Mouse (Mus musculus) olfactory bulb, adult 2 months (tissue): ENCODE results near the gene Arhgap35. TPM values are rescaled to one million over a fixed set of nuclear protein-coding genes. Genes with fewer than 3 reads are reported as not detected.
A peak's percentile ranks its signal among the peaks of the same experiment; 100 is the strongest.
"Not testable (repeated sequence)": the region's sequence is repeated elsewhere in the genome, so short reads cannot be mapped to it uniquely, and the experiment has no call there.

Experiments used
- H3K27ac ChIP-seq: fragments of 200-500 bp; 2 replicates; pipeline ENCODE4 v1.5.1; 2012; ENCODE audit warnings: low read depth, low read length; ENCODE audit not compliant: insufficient read depth
- H3K4me1 ChIP-seq: fragments of 200-500 bp; 2 replicates; pipeline ENCODE4 v1.6.1; 2012; ENCODE audit warnings: low read length; ENCODE audit not compliant: control insufficient read depth, insufficient read depth
- H3K4me3 ChIP-seq: fragments of 200-500 bp; 2 replicates; pipeline ENCODE4 v1.5.1; 2012; ENCODE audit warnings: mild to moderate bottlenecking, low read depth, low read length, moderate library complexity; ENCODE audit not compliant: insufficient read depth
- CTCF ChIP-seq: fragments of 200-500 bp; IDR thresholded peaks from 2 replicates; pipeline ENCODE4 v1.5.1; 2012; ENCODE audit warnings: low read depth, mild to moderate bottlenecking, low read length, moderate library complexity; ENCODE audit not compliant: insufficient read depth
- POLR2A ChIP-seq: fragments of 200-500 bp; IDR thresholded peaks from 2 replicates; pipeline ENCODE4 v1.6.1; 2012; ENCODE audit warnings: mild to moderate bottlenecking, low read depth, low read length, moderate library complexity; ENCODE audit not compliant: insufficient read depth
- WGBS: fragments of 180-500 bp; shearing (Covaris S2); methylation state at CpG from one replicate; pipeline ENCODE4 v1.1.7; 2018; 5-methylcytosine and 5-hydroxymethylcytosine counted together
- polyA plus RNA-seq: library from polyadenylated mRNA; stranded (reverse); fragments of >200 nt; gene quantifications from 2 replicates; pipeline ENCODE4 v1.2.4, GENCODE M21; 2012; ENCODE audit warnings: low replicate concordance; ENCODE audit not compliant: missing spikeins, insufficient read depth, insufficient read length

The Arhgap35 gene
- polyA plus RNA-seq: not detected in 2 replicates

- WGBS: under 1% methylated on average over 71 of the region's 78 CpGs
- TF ChIP-seq CTCF (no peak), POLR2A (peak; percentile 84)
- H3K27ac ChIP-seq: peak within 1 kb of the TSS; percentile 92
- peaks cover 24% of the 10 kb centered on the region for H3K4me1 ChIP-seq
- H3K4me3 ChIP-seq: peak within 1 kb of the TSS; percentile 60
These were observed at the start of gene Arhgap35 for GRCm38 (mm10) chr7:16614888-16615715. TSS of gene Arhgap35 (minus strand) at chr7:16614993.

DNA sequence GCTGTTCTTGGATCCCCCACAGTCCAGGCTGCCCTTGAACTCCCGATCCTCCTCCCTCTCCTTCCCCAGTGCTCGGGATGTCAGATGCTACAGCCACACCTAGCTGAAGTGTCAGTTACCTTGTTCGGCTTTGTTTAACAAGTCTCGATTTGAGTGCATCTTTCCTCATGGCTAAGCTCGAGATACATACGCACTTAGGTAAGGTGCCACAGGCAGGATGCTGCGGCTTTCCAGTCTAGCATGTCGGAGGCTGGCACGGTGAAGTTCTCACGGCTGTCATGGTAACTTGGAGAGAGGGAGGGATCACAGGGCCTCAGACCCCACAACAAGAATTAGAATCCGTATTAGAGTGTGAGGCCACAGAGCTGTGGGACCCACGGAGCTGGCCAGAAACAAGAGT, 29.5 kb upstream of the Arhgap35 start:
- no peaks in the 10 kb centered on the region for H3K4me1 ChIP-seq
- no peak overlapping the region for H3K4me3 ChIP-seq
- H3K27ac ChIP-seq: no peak overlapping the region
- 71% methylated on average over 12 of the region's 12 CpGs for WGBS
- TF ChIP-seq CTCF (no peak), POLR2A (no peak)

DNA sequence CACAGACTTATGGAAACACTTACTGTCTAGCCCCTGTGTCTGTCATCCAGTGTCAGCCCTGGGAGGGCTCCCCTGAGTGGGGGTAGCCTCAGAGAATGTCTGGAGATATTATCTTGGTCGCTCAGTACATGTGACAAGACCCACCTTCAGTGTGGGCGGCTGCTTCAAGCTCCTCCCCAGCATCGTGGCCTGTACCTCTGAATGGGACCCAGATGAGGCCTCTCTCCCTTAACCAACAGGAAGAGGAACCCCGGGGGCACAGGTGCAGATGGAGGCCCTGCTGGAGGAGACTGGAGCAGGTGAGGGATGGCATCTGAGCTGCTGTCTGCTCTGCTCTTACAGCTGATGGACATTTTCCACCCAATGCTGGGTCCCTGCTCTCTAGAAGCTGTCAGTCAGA, 28.3 kb upstream of the Arhgap35 start:
- not testable (repeated sequence) for H3K27ac ChIP-seq, H3K4me3 ChIP-seq, H3K4me1 ChIP-seq
- 73% methylated on average over 4 of the region's 4 CpGs for WGBS

DNA sequence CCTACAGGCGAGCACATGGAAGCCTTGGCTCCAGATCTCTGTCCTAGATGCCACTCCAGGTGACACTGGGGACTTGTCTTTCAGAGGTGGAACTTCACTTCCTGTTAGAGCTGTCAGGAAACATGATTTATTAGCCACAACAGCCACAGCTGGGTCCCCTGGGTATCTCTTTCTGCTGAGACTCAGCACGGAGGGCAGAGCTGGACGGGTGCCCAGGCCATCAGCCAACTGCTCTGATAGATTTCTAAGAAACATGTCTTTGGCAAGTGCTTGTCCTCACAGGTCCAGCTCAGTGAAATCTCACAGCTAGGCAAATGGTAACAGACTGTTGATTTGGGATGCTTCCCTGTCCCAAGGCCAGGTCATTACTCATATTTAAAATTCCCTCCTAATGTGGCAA, 24.2 kb upstream of the Arhgap35 start:
- WGBS: 43% methylated on average over 3 of the region's 3 CpGs

DNA sequence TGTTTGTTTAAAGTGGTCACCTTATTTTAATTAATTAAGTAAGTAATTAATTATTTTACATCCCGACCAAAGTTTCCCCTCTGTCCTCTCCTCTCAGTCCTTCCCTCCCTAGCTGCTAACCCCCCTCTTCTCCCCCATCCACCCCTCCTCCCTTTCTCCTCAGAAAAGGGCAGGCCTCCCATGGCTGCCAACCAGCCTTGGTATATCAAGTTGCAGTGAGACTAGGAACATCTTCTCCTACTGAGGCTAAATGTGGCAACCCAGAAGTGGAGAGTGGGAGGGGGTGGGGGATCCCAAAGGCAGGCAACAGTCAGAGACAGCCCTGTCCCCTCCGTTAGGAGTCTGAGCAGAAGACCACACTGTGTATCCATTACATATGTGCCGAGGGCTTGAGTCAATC, 20.3 kb upstream of the Arhgap35 start:
- 67% methylated on average over 3 of the region's 3 CpGs for whole genome bisulfite sequencing
- H3K27ac ChIP-seq: no peak overlapping the region
- no peaks in the 10 kb centered on the region for H3K4me1 ChIP-seq
- TF ChIP-seq CTCF (no peak), POLR2A (no peak)
- H3K4me3 ChIP-seq: no peak overlapping the region

More for the DNA sequence above, 24.2 kb upstream of the Arhgap35 start:
- H3K4me3 ChIP-seq: no peak overlapping the region
- H3K27ac ChIP-seq: no peak overlapping the region
- H3K4me1 ChIP-seq: no peaks in the 10 kb centered on the region
- TF ChIP-seq POLR2A (no peak), CTCF (no peak)

- not testable (repeated sequence) for H3K4me3 ChIP-seq, H3K27ac ChIP-seq, H3K4me1 ChIP-seq
- 15% methylated on average over 10 of the region's 10 CpGs for WGBS
These were observed 19.1 kb upstream of the Arhgap35 start for GRCm38 (mm10) chr7:16633913-16634312.

- H3K4me3 ChIP-seq: no peak overlapping the region
- no peaks in the 10 kb centered on the region for H3K4me1 ChIP-seq
- TF ChIP-seq POLR2A: no peak
- WGBS: 76% methylated on average over 4 of the region's 4 CpGs
- H3K27ac ChIP-seq: no peak overlapping the region
These were observed 17.1 kb upstream of the Arhgap35 start for GRCm38 (mm10) chr7:16631932-16632331.

DNA sequence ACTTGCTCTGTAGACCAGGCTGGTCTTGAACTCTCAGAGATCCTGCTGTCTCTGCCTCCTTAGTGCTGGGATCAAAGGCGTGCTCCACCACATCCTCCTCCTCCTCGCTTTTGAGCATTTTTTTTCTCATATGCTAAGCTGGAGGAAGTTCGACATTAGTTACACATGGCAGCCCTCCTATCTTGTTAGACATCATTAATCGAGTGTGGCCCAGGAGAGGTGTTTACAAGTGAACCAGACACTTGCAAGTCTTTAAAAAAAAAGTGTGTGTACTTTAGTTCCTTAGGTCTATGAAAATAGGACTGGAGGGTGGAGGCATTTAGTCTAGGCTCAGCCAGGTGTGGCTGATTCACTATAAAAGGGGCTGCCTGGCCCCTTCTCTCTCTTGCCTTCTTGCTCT, 16.2 kb upstream of the Arhgap35 start:
- 61% methylated on average over 4 of the region's 4 CpGs for WGBS
- no peaks in the 10 kb centered on the region for H3K4me1 ChIP-seq
- H3K27ac ChIP-seq: no peak overlapping the region
- TF ChIP-seq CTCF: no peak
- no peak for TF ChIP-seq POLR2A
- H3K4me3 ChIP-seq: no peak overlapping the region

- H3K4me3 ChIP-seq: no peak overlapping the region
- WGBS: 18% methylated on average over 10 of the region's 10 CpGs
- TF ChIP-seq CTCF (no peak), POLR2A (no peak)
- no peaks in the 10 kb centered on the region for H3K4me1 ChIP-seq
- H3K27ac ChIP-seq: no peak overlapping the region
These were observed 15.0 kb upstream of the Arhgap35 start for GRCm38 (mm10) chr7:16629598-16630296.
